8 mouse cellular contexts compared by ENCODE assay signal in genomic region chr2:120628076-120628865, GRCm38 (mm10). TPM values are rescaled to one million over a fixed set of nuclear protein-coding genes. Genes with fewer than 3 reads are reported as not detected.
DNase-seq lines count a peak whose midpoint lies in the region; ATAC-seq and TF ChIP-seq lines count a peak whose summit lies in the region.

No protein-coding gene starts in this region.

- peak; percentile 9 for DNase-seq in embryo, embryonic 10 days (ENCODE audit: low spot score)
- no peak for DNase-seq in embryo, embryonic 9.5 days (ENCODE audit: extremely low spot score)
- no peak for DNase-seq in spleen, adult 2 months (ENCODE audit: low read depth in 1 of 2, low spot score in 2 of 2)
- no peak for DNase-seq in spleen, adult 18-20 months
- no peak for DNase-seq in stomach, postnatal 0 days (ENCODE audit: low spot score)
- DNase-seq in T-cell, adult 2 months (ENCODE audit: low spot score): no peak
- DNase-seq in right cerebral cortex, postnatal 10 days (ENCODE audit: low spot score in 2 of 2): no peak

- TF ChIP-seq EP300 in stomach, postnatal 0 days (optimal IDR thresholded peaks at IDR 0.05): no peak

- H3K4me3 ChIP-seq in spleen, adult 2 months (ENCODE audit: extremely low read depth, insufficient read depth, insufficient read length): peak overlapping the region; percentile 0; the same call in 1 of the 2 replicates
- peak overlapping the region; percentile 64 for H3K4me3 ChIP-seq in limb, embryonic 15.5 days
- H3K4me3 ChIP-seq in stomach, postnatal 0 days (ENCODE audit: low read depth, low read length): peak overlapping the region; percentile 56

- H3K4me2 ChIP-seq in limb, embryonic 15.5 days: peak overlapping the region; percentile 74
- peak overlapping the region; percentile 66 for H3K4me2 ChIP-seq in stomach, postnatal 0 days (replicated peaks; ENCODE audit: low read depth)

- H3K9me3 ChIP-seq in limb, embryonic 15.5 days: no peaks in the 10 kb centered on the region
- no peaks in the 10 kb centered on the region for H3K9me3 ChIP-seq in stomach, postnatal 0 days (ENCODE audit: control insufficient read depth, low read length)

- no peaks in the 10 kb centered on the region for H3K36me3 ChIP-seq in spleen, adult 2 months (ENCODE audit: control insufficient read depth, insufficient read depth, low read length)
- peaks cover 7% of the 10 kb centered on the region; the same call in 1 of the 2 replicates for H3K36me3 ChIP-seq in limb, embryonic 15.5 days
- no peaks in the 10 kb centered on the region for H3K36me3 ChIP-seq in stomach, postnatal 0 days (ENCODE audit: control insufficient read depth, insufficient read depth, low read length)

- WGBS in spleen, adult 2 months: 19% methylated on average over 10 of the region's 10 CpGs
- WGBS in limb, embryonic 15.5 days: 29% methylated on average over 10 of the region's 10 CpGs
- WGBS in stomach, postnatal 0 days: 27% methylated on average over 10 of the region's 10 CpGs

- TF ChIP-seq CTCF in spleen, adult 2 months (IDR thresholded peaks at IDR 0.05; ENCODE audit: extremely low read depth, insufficient read depth, insufficient read length, insufficient replicate concordance): no peak
- TF ChIP-seq CTCF in stomach, postnatal 0 days (IDR thresholded peaks at IDR 0.05; ENCODE audit: low read depth): no peak

- peak overlapping the region; percentile 20; the same call in 1 of the 2 replicates for H3K9ac ChIP-seq in limb, embryonic 15.5 days
- H3K9ac ChIP-seq in stomach, postnatal 0 days (ENCODE audit: low read length): no peak overlapping the region

- H3K27ac ChIP-seq in spleen, adult 2 months (ENCODE audit: insufficient read depth, low read length): no peak overlapping the region
- H3K27ac ChIP-seq in limb, embryonic 15.5 days: peak overlapping the region; percentile 27; the same call in 1 of the 2 replicates
- no peak overlapping the region for H3K27ac ChIP-seq in stomach, postnatal 0 days (replicated peaks)

- no peak for TF ChIP-seq POLR2A in spleen, adult 2 months (IDR thresholded peaks at IDR 0.05; ENCODE audit: low read depth, low read length)

- no peaks in the 10 kb centered on the region; the same call in 1 of the 2 replicates for H3K4me1 ChIP-seq in spleen, adult 2 months (ENCODE audit: control insufficient read depth, insufficient read depth, insufficient read length)
- H3K4me1 ChIP-seq in limb, embryonic 15.5 days: peaks cover 3% of the 10 kb centered on the region; the same call in 1 of the 2 replicates
- no peaks in the 10 kb centered on the region for H3K4me1 ChIP-seq in stomach, postnatal 0 days (replicated peaks; ENCODE audit: control insufficient read depth, insufficient read depth)

- H3K27me3 ChIP-seq in spleen, adult 2 months (ENCODE audit: control insufficient read depth, insufficient read depth, low read length): no peaks in the 10 kb centered on the region
- no peaks in the 10 kb centered on the region for H3K27me3 ChIP-seq in limb, embryonic 15.5 days
- no peaks in the 10 kb centered on the region for H3K27me3 ChIP-seq in stomach, postnatal 0 days (ENCODE audit: control insufficient read depth, insufficient read depth, low read length)

- no peak for ATAC-seq in limb, embryonic 15.5 days (ENCODE audit: insufficient number of reproducible peaks, low FRiP score, low TSS enrichment, low read depth)
- no peak for ATAC-seq in stomach, postnatal 0 days (ENCODE audit: low FRiP score, low TSS enrichment)

RNA-seq across cellular contexts. Expression of gene Stard9, which starts 0.7 kb away (rescaled TPM):
- 3.7 and 4.4 TPM in 2 replicates for polyA plus RNA-seq in spleen, adult 2 months (2012; rRNA removed)
- polyA plus RNA-seq in limb, embryonic 15.5 days (2015; fragmentation: Nextera tagmentation; extraction: Ambion mirVana): 6.1 and 7.5 TPM in 2 replicates
- 2.1 TPM in 2 replicates for polyA plus RNA-seq in stomach, postnatal 0 days (2015; fragmentation: Nextera tagmentation; extraction: Ambion mirVana)

RNA-seq across cellular contexts. Expression of gene Lrrc57, which starts 19.0 kb away (rescaled TPM):
- polyA plus RNA-seq in spleen, adult 2 months (2012; rRNA removed): 3.5 and 4.6 TPM in 2 replicates
- polyA plus RNA-seq in limb, embryonic 15.5 days (2015; fragmentation: Nextera tagmentation; extraction: Ambion mirVana): 24.4 and 25.4 TPM in 2 replicates
- 13.6 and 14.2 TPM in 2 replicates for polyA plus RNA-seq in stomach, postnatal 0 days (2015; fragmentation: Nextera tagmentation; extraction: Ambion mirVana)

RNA-seq across cellular contexts. Expression of gene Haus2, which starts 19.1 kb away (rescaled TPM):
- polyA plus RNA-seq in spleen, adult 2 months (2012; rRNA removed): 0.99 and 1.1 TPM in 2 replicates
- 21.8 and 23.2 TPM in 2 replicates for polyA plus RNA-seq in limb, embryonic 15.5 days (2015; fragmentation: Nextera tagmentation; extraction: Ambion mirVana)
- 13.5 and 14.0 TPM in 2 replicates for polyA plus RNA-seq in stomach, postnatal 0 days (2015; fragmentation: Nextera tagmentation; extraction: Ambion mirVana)

Comparison
In these comparisons a context has a peak if more than half of its experiments do, and no peak if none do; other contexts are left out.
1. H3K4me3 ChIP-seq: peak in every context shown above with its lines; median percentile 64 in limb, embryonic 15.5 days; 56 in stomach, postnatal 0 days; 0 in spleen, adult 2 months.